Mouse (Mus musculus) T-helper 1 cell (primary cell): ENCODE results near the gene Cpsf3.

Experiments
- in situ Hi-C: fragments of 300-600 bp; cut with MboI, MseI; formaldehyde crosslinking; loops from one replicate; pipeline ENCODE4 v1.15.1; 2025; ENCODE audit warnings: high pct_unique_total_duplicates

Gene Cpsf3

DNA sequence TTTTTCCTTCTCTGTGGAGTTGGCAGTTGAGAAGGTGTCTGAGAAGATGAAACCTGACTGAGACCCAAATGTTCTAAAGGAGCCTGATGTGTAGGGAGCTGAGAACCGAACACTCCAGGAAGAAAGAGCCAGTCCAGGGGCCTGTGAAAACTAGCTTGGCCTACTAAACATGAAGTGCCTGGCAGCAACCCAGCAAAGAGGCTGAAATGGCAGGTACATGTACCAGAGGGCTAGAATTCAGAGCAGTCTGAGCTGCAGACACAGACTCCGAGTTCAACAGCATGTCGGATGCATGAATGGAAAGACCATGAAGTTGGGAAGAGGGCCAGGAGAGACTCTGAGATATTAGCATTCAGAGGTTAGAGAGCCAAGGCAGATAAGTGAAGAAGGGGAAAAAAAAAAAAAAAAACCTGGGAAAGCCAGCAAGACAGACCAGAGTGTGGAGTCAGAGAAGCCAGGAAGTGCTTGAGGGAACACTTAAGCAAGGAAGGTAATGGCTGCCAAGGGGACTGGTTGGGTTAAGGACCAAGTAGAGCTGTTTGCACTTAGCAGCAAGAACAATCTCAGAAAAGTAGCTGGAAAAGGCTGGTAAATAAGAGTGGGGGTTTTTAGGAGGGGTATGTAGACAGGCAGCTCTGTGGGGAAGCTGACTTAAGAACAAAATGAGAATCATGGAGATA, 3.7 kb downstream of the Cpsf3 start:
- in situ Hi-C loops = loop anchor here (10.0 kb wide), 1 partner anchor 174 kb away; no protein-coding TSS in a partner anchor

DNA sequence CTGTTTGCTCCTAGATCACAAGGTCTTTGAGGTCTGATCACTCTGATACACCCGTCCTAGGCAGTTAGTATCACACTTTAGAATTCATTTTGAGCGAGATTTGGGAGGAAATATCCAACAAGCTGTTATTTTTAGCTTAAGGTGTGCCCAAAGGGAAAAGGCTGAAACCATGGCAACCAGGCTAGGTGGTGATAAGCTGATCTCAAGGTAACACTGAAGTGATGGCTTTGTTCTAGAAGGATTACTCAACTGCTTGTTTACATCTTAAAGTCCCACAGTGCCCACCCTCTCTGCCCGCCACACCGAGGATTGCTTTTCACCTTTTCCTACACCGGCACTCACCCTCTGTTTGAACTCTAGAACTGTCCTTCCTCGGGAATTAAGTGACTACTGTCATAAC, 4.5 kb downstream of the Cpsf3 start:
- in situ Hi-C loops = loop anchor here (10.0 kb wide), 1 partner anchor 175 kb away; no protein-coding TSS in a partner anchor

DNA sequence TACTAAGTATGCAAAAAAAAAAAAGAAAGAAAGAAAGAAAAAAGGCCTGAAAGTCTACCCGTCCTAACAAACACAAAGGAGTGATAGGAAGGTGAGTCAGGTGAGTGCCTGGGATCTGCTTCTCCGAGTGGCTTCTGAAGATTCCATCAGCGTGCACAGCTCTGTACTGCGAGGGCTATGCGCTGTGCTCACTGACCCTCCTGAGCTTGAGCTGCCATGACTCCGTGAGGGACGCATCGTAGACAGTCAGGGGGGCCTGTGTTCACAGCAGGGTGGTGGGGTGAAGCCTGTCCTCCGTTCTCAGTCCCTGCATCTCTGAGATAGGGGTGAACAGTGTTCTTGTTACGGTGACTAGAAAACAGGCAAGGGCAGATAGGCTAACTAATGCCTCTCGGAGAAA, 13.7 kb downstream of the Cpsf3 start:
- in situ Hi-C loops = no loop called here

DNA sequence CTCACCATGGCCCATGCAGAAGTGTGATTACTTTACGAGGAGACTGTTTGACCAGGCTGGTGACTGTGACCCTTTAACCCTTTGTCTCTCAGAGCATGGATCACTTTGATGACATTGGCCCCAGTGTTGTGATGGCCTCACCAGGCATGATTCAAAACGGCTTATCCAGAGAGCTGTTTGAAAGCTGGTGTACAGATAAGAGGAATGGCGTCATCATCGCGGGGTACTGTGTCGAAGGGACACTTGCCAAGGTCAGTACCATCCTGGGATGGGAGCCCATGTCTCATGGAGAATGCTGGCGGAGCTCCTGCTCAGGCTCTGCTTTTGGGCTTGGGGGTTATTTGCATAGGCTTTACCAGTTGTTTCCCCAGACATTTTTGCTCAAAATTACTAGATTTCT, 16.1 kb downstream of the Cpsf3 start:
- in situ Hi-C loops = no loop called here

DNA sequence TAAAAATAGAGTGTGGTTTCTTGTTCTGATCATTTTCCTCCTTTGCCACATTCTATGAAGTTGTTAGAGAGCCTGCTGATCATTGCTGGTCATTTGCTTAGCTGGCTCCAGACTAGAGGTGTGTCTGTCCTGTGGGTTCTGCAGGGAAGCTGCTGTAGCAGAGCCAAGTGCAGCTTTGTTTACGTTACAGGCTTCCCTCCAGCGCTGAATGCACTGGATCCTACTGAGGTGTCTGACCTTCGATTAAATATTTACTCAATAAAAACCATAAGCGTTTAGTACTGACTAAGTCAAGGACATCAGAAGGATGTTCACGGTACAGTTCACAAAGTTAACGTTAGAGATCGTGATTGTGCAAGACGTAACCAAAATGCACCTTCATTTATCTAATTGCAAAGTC, 16.7 kb downstream of the Cpsf3 start:
- in situ Hi-C loops = no loop called here

DNA sequence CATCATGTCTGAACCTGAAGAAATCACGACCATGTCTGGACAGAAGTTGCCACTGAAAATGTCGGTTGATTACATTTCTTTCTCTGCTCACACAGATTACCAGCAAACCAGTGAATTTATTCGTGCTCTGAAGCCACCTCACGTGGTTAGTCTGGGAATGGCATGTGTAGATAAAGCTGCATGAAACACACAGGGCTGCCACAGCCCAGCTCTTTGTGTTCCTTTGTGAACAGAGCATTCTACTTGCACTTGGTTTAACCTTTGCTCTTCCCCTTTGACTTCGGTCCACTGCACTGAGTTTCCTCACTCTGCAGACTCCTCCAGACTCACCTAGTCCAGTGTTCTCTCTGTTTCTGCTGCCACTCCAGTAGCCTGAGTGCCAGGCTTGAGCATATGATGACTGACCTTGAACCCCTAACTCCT, 17.2 kb downstream of the Cpsf3 start:
- in situ Hi-C loops = no loop called here

DNA sequence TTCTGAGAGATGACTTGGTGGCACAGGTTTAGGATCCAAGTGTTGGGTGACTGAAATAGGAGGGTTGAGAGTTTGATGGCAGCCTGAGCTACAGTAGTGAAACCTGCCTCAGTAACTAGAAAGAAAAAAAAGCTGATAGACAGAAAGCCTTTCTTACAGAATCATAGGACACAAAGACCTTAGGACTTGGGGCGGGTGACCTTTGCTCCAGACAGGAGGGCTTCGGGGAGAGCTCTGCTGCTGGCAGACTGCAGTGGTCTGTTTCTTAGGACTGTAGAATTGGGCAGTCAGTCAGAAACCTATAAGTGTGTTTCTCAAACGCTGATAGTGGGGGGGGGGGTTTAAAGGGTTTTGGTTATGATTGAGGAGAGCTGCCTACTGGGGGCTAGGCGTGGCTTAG, 20.6 kb downstream of the Cpsf3 start:
- in situ Hi-C loops = no loop called here

DNA sequence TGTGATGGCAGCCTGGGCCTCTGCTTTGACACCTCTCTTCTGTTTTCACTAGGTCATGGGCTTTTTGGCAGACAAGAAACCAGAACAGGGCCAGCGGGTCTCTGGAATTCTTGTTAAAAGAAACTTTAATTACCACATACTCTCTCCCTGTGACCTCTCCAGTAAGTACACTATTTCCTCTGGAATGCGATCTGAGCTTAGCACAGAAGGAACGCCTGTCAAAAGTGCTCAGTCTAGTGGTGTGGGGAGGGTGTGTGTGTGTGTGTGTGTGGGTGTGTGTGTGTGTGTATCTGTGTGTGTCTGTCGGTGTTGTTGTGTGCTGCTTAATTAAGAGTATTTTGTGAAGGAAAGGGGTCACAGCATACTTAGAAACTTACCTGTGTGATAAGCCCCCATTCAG, 21.5 kb downstream of the Cpsf3 start:
- in situ Hi-C loops = no loop called here

DNA sequence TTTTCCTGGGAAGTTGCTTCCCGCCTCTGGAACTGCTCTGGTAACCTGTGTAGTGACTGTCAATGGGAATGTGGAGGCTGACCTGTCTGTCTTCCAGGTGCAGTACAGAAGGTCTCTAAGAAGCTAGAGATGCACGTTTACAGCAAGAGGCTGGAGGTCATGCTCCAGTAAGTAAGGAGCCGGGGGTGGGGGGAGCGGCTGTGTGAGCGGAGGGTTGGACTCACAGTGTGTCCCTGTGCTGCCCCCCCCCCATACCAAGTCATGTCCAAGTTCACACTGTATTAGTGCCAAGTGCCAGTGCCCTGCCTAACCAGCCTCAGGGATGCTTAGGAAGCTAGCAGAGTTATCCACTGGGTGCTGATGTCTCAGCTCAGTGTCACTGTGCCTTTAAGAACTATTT, 27.0 kb downstream of the Cpsf3 start:
- in situ Hi-C loops = no loop called here

DNA sequence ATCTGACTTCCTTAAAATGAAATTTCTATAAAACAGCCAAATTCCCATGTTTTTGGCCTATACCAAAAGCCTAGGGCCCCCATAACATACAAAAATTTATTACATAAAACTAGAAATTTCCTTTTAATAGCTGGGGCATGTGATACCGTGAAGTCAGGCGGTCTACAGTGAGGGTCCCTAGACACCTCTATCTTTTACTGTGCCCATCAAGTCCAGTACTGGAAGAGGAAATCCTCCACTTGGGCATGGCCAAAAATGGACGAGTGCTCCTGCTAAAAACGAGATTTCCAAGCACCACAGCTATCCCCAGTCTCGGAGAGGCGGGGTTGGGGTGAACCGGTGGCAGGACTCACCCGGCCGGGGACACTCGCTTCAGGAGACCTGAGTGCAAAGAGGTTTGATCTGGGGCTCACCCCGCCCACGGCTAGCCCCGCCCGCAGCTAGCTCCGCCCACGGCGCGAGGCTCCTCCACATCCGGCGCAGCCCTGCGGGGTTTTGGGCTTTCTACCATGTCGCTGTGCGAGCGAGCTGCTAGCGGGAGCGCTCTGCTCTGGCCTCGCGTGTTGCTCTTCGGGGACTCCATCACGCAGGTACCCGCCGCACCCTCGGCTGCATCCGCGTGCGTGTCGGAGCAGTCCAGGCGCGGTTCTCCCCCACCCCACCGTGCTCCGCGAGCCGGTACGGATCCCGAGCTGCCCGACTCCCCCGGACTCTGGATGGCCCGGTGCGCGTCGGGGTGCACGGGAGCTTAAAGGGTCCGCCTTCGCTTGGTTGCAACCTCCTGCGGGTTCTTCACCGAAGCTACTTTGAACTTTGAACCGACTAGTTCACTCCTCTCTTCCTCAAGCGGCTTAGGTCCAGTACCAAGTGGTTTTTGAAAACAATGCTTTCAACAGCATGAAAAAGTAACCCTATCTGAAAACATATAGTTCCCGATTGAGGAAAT, 31.0 kb downstream of the Cpsf3 start, which contains the start of gene Iah1:
TSS of gene Iah1 (plus strand) at position 467 of the 946 bp plus-strand sequence.
- in situ Hi-C loops = no loop called here

DNA sequence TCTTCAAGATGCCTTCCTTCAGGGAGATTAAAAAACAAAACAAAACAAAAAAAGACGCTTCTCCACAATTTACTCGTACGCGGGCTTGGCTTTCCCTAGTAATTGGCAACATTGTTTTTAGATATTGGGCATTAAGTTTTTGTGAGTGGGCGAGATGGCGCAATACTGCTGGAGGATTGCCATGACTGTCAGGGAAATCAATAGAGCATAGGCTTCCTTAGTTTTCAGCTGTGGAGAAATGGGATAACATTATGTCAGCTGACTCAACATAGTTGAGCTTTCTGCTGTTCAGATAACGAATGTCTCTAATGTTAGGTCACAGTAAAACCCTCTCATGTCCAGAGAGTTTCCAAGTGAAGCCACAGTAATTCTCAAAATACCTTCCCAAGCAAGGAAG, 31.7 kb downstream of the Cpsf3 start:
- in situ Hi-C loops = no loop called here

DNA sequence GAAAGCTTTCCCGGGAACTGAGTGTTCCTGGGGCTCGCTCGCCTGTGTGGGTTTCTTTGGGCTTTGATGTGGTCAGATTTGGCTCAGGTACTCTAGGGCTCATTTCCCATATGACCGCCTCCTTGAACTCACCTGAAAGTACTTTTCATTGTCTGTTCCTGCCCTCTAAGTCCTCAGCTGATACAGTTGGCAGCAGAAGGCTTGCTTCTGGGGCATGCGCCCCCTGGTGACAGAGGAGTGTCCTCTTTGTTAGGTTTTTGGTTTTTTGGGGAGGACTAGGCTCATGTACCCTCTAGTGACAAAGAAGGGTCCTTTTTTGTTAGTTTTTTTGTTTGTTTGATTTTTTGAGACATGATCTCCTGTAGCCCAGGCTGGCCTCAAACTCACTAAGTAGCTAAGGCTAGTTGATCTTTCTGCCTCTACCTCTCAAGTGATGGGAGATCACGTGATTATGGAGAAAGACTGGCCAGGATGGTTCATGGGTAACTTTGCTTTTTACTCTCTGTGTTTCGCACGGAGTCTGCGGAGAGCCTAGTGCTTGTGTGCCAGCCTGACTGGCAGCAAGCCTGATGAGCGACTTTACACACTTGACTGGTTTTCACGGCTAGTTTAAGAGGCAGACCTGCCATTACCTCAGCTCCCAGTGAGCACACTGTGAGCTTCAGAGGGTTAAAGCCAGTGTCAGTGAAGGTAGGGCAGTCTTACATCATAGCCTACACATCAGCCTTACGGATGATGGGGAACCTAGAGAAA, 33.1 kb downstream of the Cpsf3 start:
- in situ Hi-C loops = no loop called here

DNA sequence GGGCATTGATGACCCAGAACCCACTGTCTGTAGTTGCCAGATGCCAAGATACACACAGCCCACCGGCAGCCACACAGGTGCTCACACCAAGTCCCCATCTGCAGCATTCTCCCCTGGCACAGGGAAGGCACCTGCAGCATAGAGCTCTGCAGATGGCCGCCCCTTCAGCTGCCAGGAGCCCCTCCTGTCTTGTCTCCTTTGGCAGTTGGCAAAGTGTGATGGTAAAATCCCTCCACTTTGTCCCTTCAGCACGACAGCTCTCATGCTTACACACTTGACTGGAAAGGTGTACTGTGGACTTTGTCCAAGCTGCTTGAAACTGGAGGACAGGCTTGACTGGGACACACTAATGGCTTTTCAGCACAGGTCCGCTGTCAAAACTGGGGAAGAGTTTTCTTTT, 35.1 kb downstream of the Cpsf3 start:
- in situ Hi-C loops = no loop called here

DNA sequence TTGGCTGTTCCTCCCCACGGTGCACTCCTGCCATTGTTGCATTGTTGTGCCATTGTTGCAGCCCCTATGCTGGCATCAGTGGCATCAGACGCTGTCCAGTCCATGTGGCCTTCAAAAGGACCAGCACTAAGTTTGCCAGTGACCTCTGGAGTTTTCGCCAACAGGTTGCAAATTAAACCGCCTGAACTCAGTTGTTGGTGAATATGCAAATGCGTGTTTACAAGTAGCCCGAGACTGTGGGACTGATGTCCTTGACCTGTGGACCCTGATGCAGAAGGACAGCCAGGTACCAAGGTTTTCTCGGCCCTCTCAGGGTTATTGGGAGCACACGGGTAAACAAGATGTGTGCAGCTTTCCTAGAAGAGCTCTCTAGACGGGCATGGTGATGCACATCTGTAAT, 36.0 kb downstream of the Cpsf3 start:
- in situ Hi-C loops = no loop called here

DNA sequence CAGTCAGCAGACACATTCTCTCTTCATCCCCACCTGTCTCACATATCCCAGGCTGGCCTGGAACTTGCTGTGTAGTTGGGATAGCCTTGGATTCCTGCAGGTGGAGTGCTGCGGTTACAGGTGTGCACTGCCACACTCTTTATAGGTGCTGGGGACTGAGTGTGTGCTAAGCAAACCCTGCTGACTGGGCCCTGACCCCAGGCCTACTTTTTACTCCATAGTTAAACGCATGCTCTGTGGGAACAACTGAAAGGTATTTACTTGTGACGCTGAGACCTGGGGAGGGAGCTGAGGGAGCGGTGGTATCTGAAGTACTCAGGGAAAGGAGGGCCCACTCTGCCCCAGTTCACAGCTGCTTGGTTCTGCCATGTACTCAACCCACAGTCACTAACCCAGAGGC, 37.1 kb downstream of the Cpsf3 start:
- in situ Hi-C loops = no loop called here

DNA sequence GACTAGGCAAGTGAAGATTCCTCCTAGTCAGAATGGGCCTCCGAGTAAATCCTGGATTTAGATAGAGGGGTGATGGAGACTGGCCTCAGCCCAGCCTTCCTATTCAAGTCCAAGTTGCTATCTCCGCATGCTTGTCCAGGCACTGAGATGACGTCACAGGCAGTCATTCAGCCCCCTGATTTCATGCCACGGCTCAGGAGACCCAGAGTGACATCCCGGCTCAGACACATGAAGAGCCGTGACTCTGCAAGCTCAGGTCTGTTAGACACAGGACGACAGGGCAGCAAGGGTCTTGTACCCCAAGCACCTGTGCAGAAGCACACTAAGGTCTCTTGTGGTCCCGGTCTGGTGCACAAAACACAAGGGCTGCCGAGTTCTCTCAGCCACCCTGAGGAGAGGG, 37.7 kb downstream of the Cpsf3 start:
- in situ Hi-C loops = no loop called here

DNA sequence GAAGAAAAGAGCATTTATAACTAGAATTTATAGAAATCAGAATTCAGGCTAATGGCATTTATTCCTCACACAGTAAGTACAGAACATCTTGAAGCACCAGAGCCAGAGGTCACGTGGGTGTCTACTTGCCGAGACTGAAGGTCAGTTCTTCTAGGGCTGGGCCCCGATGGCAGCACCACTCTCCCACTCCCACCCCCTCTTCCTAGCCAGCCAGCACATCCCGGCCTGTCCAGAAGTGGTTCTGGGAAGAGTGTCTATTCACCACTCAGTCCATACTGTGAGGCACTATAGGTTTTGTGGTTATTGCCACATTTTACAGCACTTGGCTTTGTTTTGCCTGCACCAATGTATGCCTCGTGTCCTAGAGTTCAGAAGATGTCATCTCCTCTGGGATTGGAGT, 38.9 kb downstream of the Cpsf3 start:
- in situ Hi-C loops = no loop called here

DNA sequence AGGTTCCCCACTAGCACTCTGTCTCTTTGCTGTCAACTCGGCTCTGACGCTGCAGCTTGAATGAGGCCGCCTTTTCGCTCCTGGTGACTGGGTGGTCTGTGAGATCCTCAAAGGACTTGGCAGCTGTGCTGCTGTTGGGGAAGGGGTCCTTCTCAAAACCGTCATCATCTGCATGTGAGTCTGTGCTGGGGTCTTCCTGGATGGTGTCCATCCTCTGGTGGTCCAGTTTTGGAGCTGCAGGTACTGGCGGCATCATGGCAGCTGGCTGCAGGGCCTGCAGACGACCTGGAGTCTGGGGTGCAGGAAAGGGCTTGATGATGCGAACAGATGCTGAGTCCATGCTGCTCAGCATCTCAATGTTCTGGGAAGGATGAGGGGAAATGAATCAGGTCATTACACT, 40.1 kb downstream of the Cpsf3 start:
- in situ Hi-C loops = no loop called here

DNA sequence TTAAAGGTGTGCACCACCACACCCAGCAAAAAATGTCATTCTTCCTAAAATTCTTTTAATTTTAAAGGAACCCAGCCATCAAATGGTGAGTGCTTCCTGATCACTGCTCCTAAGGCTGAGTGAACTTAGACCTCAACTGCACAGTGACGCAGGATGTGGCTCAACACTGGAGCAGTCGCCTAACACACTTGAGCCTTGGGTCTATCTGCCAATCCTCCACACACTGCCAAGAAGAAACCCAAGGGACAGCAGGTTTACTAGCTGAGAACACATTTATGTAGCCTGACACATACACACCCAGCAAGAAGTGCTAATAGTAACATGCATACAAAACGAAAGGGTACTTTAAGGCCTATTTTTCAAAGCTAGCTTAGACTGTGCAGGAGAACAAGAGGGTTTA, 41.1 kb downstream of the Cpsf3 start:
- in situ Hi-C loops = no loop called here

DNA sequence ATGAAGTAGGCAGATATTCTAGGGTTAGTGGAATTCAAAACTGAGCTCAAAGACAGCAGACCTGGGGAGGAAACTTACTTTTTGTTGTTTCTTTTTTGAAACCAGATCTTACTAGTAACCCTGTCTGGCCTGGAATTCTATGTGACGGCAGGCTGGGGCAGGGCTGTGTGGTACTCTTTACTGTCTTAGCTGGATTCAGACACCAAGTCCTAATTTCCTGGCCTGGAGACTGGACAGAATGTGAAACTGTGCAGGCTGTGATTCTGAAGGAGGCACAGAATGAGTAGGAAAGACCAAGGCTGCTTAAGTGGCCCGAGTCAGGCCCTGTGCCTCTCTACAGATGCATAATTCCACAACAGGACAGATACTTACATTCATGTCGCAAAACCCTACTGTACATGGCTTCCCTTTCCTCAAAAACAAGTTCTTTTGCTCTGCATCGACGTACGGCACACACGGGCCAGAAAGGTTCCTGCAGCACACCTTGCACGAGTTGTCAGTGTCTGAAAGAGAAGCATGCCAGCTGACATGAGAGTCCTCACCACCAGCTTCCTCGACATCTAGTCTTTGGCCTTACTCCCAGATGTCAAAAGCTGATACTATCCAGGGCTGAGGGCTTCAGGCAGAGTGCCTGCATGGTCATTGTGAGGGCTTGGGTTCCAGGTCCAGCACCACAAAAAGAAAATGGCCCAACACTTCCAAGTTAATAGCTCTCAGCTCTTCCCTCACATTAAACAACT, 44.6 kb downstream of the Cpsf3 start:
- in situ Hi-C loops = no loop called here

DNA sequence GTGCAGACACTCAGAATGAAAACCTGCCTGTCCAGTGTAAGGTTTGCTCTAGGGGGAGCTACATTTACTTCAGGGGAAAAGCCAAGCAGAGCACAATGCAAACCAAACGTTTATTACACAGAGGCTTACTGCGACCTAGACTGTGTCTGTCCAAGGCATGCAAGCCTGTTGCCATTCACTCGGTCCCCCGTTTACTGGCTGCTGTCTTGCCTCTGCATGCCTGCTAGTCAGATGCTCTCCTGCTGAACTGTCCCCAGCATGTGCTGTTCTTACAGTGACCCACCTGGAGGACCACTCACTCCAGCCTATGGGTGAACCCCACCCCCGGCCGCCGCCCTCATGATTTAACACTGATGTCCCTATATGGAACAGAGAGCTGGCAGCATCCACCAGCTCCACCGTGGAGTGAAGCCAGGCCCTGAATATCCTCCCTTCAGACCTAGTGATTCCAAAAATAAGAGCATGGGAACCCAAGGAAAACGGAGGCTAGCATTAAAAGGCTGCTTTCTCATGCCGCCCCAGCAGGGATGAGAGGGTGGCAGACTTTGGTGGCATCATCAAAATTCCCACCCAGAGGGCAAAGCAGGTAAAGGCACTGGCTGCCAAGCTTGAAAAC, 45.9 kb downstream of the Cpsf3 start:
- in situ Hi-C loops = no loop called here
